19 mouse cellular contexts compared by ENCODE assay signal in genomic region chr3:62470179-62470578, GRCm38 (mm10). TPM values are rescaled to one million over a fixed set of nuclear protein-coding genes. Genes with fewer than 3 reads are reported as not detected.
DNase-seq lines count a peak whose midpoint lies in the region; ATAC-seq and TF ChIP-seq lines count a peak whose summit lies in the region.
"Had no signal": no experiment of that assay in that cellular context is flagged by ENCODE, and none has a peak within 500 bp of the region (broad histone marks: within the 10 kb centered on the region; RNA-seq: fewer than 3 reads in every experiment).

No protein-coding gene starts in this region.

- H3K9me3 ChIP-seq in hindbrain, postnatal 0 days (ENCODE audit: low read length), result no peaks in the 10 kb centered on the region
- H3K9me3 ChIP-seq in hindbrain, embryonic 12.5 days (replicated peaks), result no peaks in the 10 kb centered on the region
- H3K9me3 ChIP-seq in lung, embryonic 14.5 days (ENCODE audit: low read depth, low read length), result no peaks in the 10 kb centered on the region
- H3K9me3 ChIP-seq in embryonic facial prominence, embryonic 10.5 days, result no peaks in the 10 kb centered on the region
- H3K9me3 ChIP-seq: embryonic facial prominence, embryonic 12.5 days; heart, embryonic 12.5 days; hindbrain, embryonic 10.5 days; hindbrain, embryonic 15.5 days had no signal

- H3K36me3 ChIP-seq in hindbrain, postnatal 0 days (ENCODE audit: insufficient read depth, low read length), result peaks cover 45% of the 10 kb centered on the region
- H3K36me3 ChIP-seq in hindbrain, embryonic 12.5 days, result peaks cover 65% of the 10 kb centered on the region
- H3K36me3 ChIP-seq in lung, embryonic 14.5 days (ENCODE audit: insufficient read depth), result peaks cover 81% of the 10 kb centered on the region
- H3K36me3 ChIP-seq in embryonic facial prominence, embryonic 10.5 days (replicated peaks), result peaks cover 98% of the 10 kb centered on the region

- no peaks in the 10 kb centered on the region for H3K27me3 ChIP-seq in hindbrain, postnatal 0 days (ENCODE audit: insufficient read depth, low read length)
- H3K27me3 ChIP-seq in hindbrain, embryonic 12.5 days, result no peaks in the 10 kb centered on the region
- no peaks in the 10 kb centered on the region for H3K27me3 ChIP-seq in lung, embryonic 14.5 days (ENCODE audit: insufficient read depth, low read length)
- no peaks in the 10 kb centered on the region for H3K27me3 ChIP-seq in embryonic facial prominence, embryonic 10.5 days (replicated peaks; ENCODE audit: low read depth, poor library complexity, severe bottlenecking)
- H3K27me3 ChIP-seq: embryonic facial prominence, embryonic 12.5 days; heart, embryonic 12.5 days; hindbrain, embryonic 15.5 days had no signal

- H3K27ac ChIP-seq in hindbrain, postnatal 0 days, result no peak overlapping the region
- H3K27ac ChIP-seq in hindbrain, embryonic 12.5 days, result no peak overlapping the region
- no peak overlapping the region for H3K27ac ChIP-seq in lung, embryonic 14.5 days (ENCODE audit: low read depth)
- H3K27ac ChIP-seq in embryonic facial prominence, embryonic 10.5 days (replicated peaks), result no peak overlapping the region
- H3K27ac ChIP-seq: embryonic facial prominence, embryonic 12.5 days; gastrocnemius, adult 2 months; hindbrain, embryonic 10.5 days; hindbrain, embryonic 15.5 days had no signal

- WGBS in hindbrain, postnatal 0 days, result 85% methylated on average over 1 of the region's 1 CpGs
- WGBS in hindbrain, embryonic 12.5 days, result 93% methylated on average over 1 of the region's 1 CpGs
- 93% methylated on average over 1 of the region's 1 CpGs for WGBS in lung, embryonic 14.5 days
- 97% methylated on average over 1 of the region's 1 CpGs for WGBS in embryonic facial prominence, embryonic 10.5 days

- no peak overlapping the region for H3K4me3 ChIP-seq in hindbrain, postnatal 0 days (ENCODE audit: low read length)
- H3K4me3 ChIP-seq in hindbrain, embryonic 12.5 days, result no peak overlapping the region
- H3K4me3 ChIP-seq in lung, embryonic 14.5 days (ENCODE audit: low read depth, low read length), result no peak overlapping the region
- H3K4me3 ChIP-seq in embryonic facial prominence, embryonic 10.5 days, result no peak overlapping the region
- H3K4me3 ChIP-seq: embryonic facial prominence, embryonic 12.5 days; gastrocnemius, adult 2 months; heart, embryonic 12.5 days; hindbrain, embryonic 10.5 days; hindbrain, embryonic 15.5 days had no signal

- no peak overlapping the region for H3K9ac ChIP-seq in hindbrain, postnatal 0 days (replicated peaks; ENCODE audit: low read length)
- no peak overlapping the region for H3K9ac ChIP-seq in hindbrain, embryonic 12.5 days
- no peak overlapping the region for H3K9ac ChIP-seq in lung, embryonic 14.5 days
- H3K9ac ChIP-seq: embryonic facial prominence, embryonic 12.5 days; forebrain, postnatal 0 days; heart, embryonic 12.5 days; hindbrain, embryonic 15.5 days had no signal

- H3K4me2 ChIP-seq in hindbrain, postnatal 0 days (ENCODE audit: low read depth, low read length), result no peak overlapping the region
- no peak overlapping the region for H3K4me2 ChIP-seq in hindbrain, embryonic 12.5 days (replicated peaks)
- no peak overlapping the region for H3K4me2 ChIP-seq in lung, embryonic 14.5 days
- H3K4me2 ChIP-seq: embryonic facial prominence, embryonic 12.5 days; heart, embryonic 12.5 days; hindbrain, embryonic 15.5 days had no signal

- ATAC-seq in hindbrain, postnatal 0 days, result no peak
- no peak for ATAC-seq in hindbrain, embryonic 12.5 days (ENCODE audit: low FRiP score)
- no peak for ATAC-seq in lung, embryonic 14.5 days (ENCODE audit: insufficient read depth)
- ATAC-seq: forebrain, postnatal 0 days had no signal

- no peaks in the 10 kb centered on the region for H3K4me1 ChIP-seq in hindbrain, postnatal 0 days (ENCODE audit: insufficient read depth, low read length)
- no peaks in the 10 kb centered on the region for H3K4me1 ChIP-seq in hindbrain, embryonic 12.5 days
- no peaks in the 10 kb centered on the region for H3K4me1 ChIP-seq in lung, embryonic 14.5 days (ENCODE audit: insufficient read depth)
- H3K4me1 ChIP-seq in embryonic facial prominence, embryonic 10.5 days, result no peaks in the 10 kb centered on the region
- H3K4me1 ChIP-seq: embryonic facial prominence, embryonic 12.5 days; heart, embryonic 12.5 days; hindbrain, embryonic 10.5 days; hindbrain, embryonic 15.5 days had no signal

- DNase-seq in hindbrain, postnatal 0 days (ENCODE audit: low spot score), result peak; percentile 11
- DNase-seq in lung, embryonic 14.5 days, result peak; percentile 35
- no peak for DNase-seq in lung, postnatal 10 days
- peak; percentile 18 for DNase-seq in 416B (ENCODE audit: low read depth)
- DNase-seq in embryonic facial prominence, embryonic 10.5 days (ENCODE audit: low spot score), result no peak
- DNase-seq in gastrocnemius, adult 18-20 months (ENCODE audit: low spot score), result no peak
- DNase-seq: adrenal gland, postnatal 10 days; cerebellum, adult 11 months; cerebellum, adult 8-10 months; cerebellum, postnatal 14 days; embryo, embryonic 11 days; forebrain, postnatal 0 days; gastrocnemius, adult 2 months; gastrocnemius, postnatal 25 days had no signal

- TF ChIP-seq CTCF in hindbrain, postnatal 0 days (IDR thresholded peaks at IDR 0.05; ENCODE audit: low read depth), result no peak
- no peak for TF ChIP-seq CTCF in lung, embryonic 14.5 days (IDR thresholded peaks at IDR 0.05; ENCODE audit: low read depth)

RNA-seq across cellular contexts. Expression of gene Dhx36, which starts 36.6 kb away (rescaled TPM):
- total RNA-seq in hindbrain, postnatal 0 days (2014; rRNA removed), result 47.4 and 47.9 TPM in 2 replicates
- polyA plus RNA-seq in hindbrain, postnatal 0 days (2015; fragmentation: Nextera tagmentation; extraction: Ambion mirVana), result 29.5 and 32.5 TPM in 2 replicates
- 55.7 and 56.4 TPM in 2 replicates for polyA plus RNA-seq in hindbrain, embryonic 12.5 days (2016; fragmentation: Nextera tagmentation; extraction: Ambion mirVana)
- polyA plus RNA-seq in lung, embryonic 14.5 days (2014; fragmentation: Nextera tagmentation; extraction: Ambion mirVana), result 38.6 and 39.8 TPM in 2 replicates
- polyA plus RNA-seq in embryonic facial prominence, embryonic 10.5 days (2016; fragmentation: Nextera tagmentation; extraction: Ambion mirVana), result 34.0 and 34.4 TPM in 2 replicates
- total RNA-seq in gastrocnemius, adult 18-20 months (2021), result 10 to 100 TPM; 13.9 to 15.3 TPM

Comparison
In these comparisons a context has a peak if more than half of its experiments do, and no peak if none do; other contexts are left out.
1. DNase-seq: peak in hindbrain, postnatal 0 days (single experiment), lung, embryonic 14.5 days (single experiment) and 416B (single experiment); none in lung, postnatal 10 days (single experiment), embryonic facial prominence, embryonic 10.5 days (single experiment) and gastrocnemius, adult 18-20 months (single experiment).